Mouse (Mus musculus): ENCODE measurements at regions not wholly inside any gene's neighbourhood (a gene's known extent, or its start where the extent isn't known, plus 50 kb on each side); places are given as distances from the start of the nearest gene placed in this dataset.
A peak's percentile ranks its signal among the peaks of the same experiment; 100 is the strongest.

- peak; percentile 60 for DNase-seq (ENCODE audit: low read depth, low spot score)
These were observed 326.9 kb upstream of the Dio3 start for GRCm38 (mm10) chr12:109951884-109952456.

- no peak for DNase-seq (ENCODE audit: low read depth, low spot score)
These were observed 325.9 kb upstream of the Dio3 start for GRCm38 (mm10) chr12:109952933-109953332.

- DNase-seq (ENCODE audit: low read depth, low spot score) = peak; percentile 45
These were observed 321.6 kb upstream of the Dio3 start for GRCm38 (mm10) chr12:109957305-109957704.

GRCm38 (mm10) chr12:109958357-109959085, 320.3 kb upstream of the Dio3 start:
- peak; percentile 91 for DNase-seq (ENCODE audit: low read depth, low spot score)

GRCm38 (mm10) chr12:109966776-109967175, 312.1 kb upstream of the Dio3 start:
- no peak for DNase-seq (ENCODE audit: low read depth, low spot score)

GRCm38 (mm10) chr12:109968303-109968702, 310.6 kb upstream of the Dio3 start:
- no peak for DNase-seq (ENCODE audit: low read depth, low spot score)

DNA sequence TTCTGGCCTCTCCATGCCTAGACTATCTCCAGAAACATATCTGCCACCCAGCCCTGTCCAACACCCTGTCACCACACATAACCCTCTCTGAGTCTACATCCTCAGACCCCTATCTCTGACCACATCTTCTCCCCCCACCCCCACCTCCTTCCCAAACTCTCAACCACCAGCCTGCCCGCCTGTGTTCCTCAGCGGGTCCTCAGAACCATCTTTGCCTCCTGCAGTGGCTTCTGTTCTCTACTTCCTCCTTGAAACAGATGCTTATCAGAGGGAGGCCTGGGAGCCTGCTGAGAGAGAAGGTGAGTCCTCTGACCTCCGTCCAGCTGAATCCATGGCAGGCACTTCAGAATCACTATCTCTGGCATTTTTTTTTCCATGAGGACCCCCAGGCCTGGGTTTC, 307.4 kb upstream of the Dio3 start:
- DNase-seq (ENCODE audit: low read depth, low spot score) = no peak

- DNase-seq (ENCODE audit: low read depth, low spot score) = peak; percentile 51
These were observed 306.4 kb upstream of the Dio3 start for GRCm38 (mm10) chr12:109972366-109973015.

DNA sequence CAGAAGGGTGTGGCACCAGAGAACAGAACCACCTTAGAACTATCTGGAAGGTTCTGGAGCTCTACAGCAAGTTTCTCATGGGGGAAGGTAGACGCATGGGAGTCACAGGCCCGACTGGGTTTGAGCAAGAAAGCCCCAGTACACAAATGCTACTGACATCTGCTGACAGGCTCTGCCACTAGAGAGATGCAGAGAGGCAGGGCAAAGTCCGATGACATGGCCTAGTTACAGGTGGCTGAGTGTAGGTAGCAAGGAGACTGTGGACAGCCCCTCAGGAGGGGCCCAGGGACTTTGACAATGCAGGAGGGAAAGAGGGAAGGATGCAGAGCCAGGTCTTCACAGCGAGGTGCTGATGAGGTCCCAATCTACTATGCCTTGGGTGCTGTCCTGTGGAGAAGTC, 305.3 kb upstream of the Dio3 start:
- no peak for DNase-seq (ENCODE audit: low read depth, low spot score)

DNA sequence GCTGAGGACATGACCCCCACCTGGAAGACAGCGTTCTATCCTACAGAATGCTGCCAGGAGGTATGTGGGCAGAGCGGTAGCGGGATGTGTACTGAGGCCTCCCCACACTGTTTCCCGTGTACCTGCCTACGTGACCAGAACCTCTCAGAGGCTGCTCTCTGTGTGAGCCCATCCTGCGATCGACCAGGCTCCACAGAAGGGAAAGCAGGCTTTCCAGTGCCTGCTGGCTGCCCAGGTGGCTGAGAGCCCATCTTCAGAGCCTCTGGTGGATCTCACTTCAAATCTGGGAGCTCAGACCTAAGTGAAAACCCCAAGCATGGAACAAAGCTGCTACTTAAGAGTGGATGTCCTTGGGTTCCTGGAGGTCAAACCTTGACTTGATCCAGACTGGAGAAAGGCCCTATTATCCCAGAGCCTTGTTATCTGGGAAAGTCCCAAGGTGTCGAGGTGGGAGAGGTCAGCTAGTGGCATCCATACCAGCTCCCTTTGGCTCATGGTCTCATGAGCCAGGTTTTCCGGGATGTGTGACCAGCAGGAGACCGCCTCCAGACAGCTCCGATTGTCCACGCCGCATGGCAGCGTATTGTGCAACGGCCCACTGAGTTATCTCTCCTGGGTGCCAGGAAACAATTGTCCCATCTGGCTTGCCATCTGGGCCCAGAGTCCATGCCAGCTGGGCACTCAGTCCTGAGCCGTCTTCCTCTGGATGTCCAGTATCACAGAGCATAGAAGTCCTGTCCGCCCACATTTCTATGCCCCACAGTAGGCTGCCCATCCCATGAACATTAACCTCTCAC, 303.5 kb upstream of the Dio3 start:
- no peak for DNase-seq (ENCODE audit: low read depth, low spot score)

DNA sequence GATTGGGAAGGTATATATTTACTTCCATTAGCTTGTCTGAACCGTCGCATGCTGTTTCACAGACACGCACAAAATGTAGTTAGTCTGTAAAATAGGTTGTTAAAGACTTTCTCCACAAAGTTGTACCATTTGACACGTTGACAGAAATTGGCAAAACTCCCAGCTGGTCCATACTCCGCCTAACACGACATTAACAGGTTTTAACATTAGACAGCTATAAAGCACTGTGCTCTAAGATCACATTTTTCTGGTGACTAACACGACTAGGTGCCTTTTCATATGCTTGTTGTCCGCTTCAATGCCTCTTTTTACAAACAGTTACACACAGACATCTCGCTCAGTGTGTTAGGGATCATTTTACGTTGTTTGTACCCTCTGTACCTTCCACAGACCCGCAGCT, 294.2 kb upstream of the Dio3 start:
- DNase-seq (ENCODE audit: low read depth, low spot score) = no peak

DNA sequence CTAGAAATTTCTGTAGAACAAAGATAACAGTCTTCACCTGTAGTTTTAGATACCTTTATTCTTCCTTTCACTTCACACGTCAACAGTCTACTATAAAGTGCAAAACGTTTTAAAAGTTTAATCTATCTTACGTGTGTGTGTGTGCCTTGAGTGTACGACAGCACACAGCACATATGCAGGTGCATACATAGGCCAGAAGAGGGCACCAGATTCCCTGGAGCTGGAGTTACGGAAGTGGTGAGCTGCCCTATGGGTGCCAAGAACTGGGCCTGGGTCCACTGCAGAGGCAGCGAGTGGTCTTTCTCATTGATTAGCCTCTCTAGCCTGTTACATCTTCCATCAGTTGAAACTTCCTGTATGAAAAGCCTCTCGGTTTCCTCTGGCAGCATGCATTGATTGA, 285.5 kb upstream of the Dio3 start:
- DNase-seq (ENCODE audit: low read depth, low spot score) = no peak

DNA sequence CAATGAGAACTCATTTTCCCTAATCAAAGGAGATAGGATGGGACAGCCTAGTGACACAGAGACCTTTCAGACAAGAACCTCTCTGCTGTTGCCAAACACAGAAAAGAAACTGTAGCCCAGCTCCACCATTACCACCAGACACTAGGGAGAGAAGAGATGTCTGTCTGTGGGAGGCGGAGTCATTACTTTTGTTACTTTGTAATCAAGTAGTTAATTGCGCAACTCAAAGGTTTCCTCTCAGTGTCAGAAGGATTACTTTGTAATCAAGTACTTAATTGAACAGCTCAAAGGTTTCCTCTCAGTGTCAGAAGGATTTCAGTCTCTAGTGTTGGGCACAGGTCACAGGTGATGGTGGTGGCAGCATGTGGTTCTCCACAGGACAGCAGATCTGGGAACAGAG, 276.2 kb upstream of the Dio3 start:
- DNase-seq (ENCODE audit: low read depth, low spot score) = no peak

DNA sequence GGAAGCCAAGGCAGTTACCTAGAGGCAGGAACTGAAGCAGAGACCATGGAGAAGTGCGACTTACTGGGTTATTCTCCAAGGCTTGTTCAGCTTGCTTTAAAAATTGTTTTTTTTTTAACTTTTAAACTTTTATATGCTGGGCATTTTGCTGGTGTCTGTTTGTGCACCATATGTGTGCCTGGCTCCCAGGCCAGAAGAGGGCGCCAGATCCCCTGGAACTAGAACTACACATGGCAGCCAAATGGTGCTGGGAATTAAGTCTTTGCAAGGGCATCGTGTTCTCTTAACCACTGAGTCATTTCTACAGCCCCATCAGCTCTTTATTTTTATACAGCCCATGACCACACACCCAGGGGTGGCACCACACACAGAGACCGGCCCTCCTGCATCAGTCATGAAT, 269.7 kb upstream of the Dio3 start:
- DNase-seq (ENCODE audit: low read depth, low spot score) = peak; percentile 4

GRCm38 (mm10) chr12:110020541-110021470, 258.1 kb upstream of the Dio3 start:
- no peak for DNase-seq (ENCODE audit: low read depth, low spot score)

GRCm38 (mm10) chr12:110021690-110022089, 257.2 kb upstream of the Dio3 start:
- no peak for DNase-seq (ENCODE audit: low read depth, low spot score)

DNA sequence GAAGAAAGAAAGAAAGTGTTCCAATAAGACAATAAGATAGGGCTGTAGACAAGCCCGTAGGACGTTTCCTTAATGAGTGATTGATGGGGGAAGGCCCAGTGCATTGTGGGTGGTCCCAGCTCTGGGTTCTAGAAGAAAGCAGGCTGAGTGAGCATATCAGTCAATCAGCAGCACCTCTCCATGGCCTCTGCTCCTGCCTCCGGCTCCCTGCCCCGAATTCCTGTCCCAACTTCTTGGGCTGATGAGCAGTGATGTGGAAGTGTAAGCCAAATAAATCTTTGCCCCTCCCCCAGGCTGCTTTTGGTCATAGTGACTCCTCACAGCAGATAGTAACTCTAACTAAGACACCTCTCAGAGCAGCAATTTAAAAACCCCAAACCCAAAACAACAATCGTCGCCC, 256.2 kb upstream of the Dio3 start:
- DNase-seq (ENCODE audit: low read depth, low spot score) = no peak

GRCm38 (mm10) chr12:110023192-110024101, 255.4 kb upstream of the Dio3 start:
- DNase-seq (ENCODE audit: low read depth, low spot score) = no peak

DNA sequence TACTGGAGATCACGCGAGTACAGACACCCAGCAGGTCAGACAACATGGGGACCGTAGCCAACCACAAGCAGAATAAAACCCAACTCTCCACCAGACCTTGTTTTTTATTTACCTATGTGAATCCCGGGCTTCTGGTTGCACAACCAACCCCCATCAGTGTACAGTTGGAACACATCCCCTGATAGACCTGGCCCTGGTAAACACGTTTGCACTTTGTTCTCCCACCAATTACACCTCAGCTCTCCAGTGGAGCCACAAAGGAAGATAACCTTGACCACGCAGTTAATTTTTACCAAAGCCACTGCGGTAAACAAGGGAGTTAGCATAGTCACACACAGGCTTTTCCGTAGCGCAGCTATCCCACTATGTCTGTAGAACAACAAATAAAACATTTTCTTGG, 254.6 kb upstream of the Dio3 start:
- DNase-seq (ENCODE audit: low read depth, low spot score) = no peak

GRCm38 (mm10) chr12:110025171-110025570, 253.7 kb upstream of the Dio3 start:
- DNase-seq (ENCODE audit: low read depth, low spot score) = no peak

All from 3T3-L1 (cell line).